Mouse (Mus musculus) thymus, postnatal 36 days (tissue): ENCODE data around the gene Ppp1r3f.

ENCODE experiments used
- DNase-seq, 2 experiments: peaks; one replicate each; pipeline ENCODE4 v3.0.0; 2022; ENCODE audit warnings: mixed read lengths in 2 of 2

The Ppp1r3f gene

GRCm38 (mm10) chrX:7574087-7574884 is at the start of gene Ppp1r3f:
Ppp1r3f (minus strand) TSS chrX:7574283.
- peak; percentile 91 to 95 for DNase-seq

GRCm38 (mm10) chrX:7617889-7618551 is 43.9 kb upstream of the Ppp1r3f start:
- no peak for DNase-seq

DNA sequence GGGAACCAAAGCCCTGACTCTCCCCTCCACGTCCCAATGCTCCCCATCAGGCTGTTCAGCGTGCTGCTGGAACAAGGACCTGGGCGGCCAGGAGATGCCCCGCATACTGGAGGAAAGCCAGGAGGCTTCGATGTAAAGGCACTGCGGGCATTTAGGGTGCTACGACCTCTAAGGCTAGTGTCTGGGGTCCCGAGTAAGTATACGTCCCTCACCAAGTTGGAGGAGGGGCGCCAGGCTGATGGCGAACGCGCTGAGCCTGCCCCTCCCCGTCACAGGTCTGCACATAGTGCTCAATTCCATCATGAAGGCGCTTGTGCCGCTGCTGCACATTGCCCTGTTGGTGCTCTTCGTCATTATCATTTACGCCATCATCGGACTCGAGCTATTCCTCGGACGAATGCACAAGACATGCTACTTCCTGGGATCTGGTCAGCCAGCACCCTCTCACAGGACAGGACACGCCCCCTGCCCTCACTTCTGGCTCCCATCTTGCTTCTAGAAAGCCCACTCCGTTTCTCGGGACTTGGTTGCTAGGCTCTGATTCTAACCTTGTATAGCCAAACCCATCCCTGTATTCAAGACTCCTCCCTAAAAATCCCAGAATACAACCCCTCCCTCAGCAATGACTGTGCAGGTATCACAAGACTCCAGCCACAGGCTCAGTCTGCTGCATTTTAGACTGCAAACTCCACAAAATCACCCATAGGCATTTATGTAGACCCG is 36.6 kb upstream of the Ppp1r3f start:
- DNase-seq = no peak

DNA sequence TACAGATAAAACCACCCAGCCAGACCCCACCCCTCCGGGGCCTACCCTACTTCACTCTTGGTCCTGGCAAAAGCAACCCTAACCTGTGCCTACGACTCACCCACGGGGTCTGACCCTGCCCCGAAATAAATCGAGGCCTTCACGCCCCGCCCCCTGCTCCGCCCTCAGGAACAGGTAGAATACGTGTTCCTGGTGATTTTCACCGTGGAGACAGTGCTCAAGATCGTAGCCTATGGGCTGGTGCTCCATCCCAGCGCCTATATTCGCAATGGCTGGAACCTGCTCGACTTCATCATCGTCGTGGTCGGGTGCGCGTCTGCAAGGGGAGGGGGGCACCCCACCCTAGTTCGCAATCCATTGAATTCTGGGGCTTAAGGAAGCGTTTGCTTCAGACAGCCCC is 36.0 kb upstream of the Ppp1r3f start:
- no peak for DNase-seq

GRCm38 (mm10) chrX:7606783-7607182 is 32.7 kb upstream of the Ppp1r3f start, which contains the start of gene Cacna1f:
Cacna1f (plus strand) TSS chrX:7607083.
- no peak for DNase-seq

DNA sequence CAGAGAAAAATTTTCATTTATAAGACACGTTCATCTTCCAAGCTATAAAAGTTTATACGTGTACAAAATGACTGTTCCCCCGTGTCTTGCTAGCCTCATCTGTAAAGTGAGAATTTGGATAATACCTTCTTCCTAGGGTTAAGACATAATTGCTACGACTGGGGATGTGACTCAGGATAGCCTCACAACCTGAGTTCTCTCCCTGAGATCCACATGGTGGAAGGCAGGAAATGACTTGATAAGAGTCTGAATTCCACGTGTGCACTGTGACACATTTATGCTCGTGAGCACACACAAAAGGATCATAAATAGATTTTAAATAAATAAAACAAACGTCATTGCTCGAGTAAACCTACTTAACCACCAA is 31.5 kb upstream of the Ppp1r3f start:
- no peak for DNase-seq

DNA sequence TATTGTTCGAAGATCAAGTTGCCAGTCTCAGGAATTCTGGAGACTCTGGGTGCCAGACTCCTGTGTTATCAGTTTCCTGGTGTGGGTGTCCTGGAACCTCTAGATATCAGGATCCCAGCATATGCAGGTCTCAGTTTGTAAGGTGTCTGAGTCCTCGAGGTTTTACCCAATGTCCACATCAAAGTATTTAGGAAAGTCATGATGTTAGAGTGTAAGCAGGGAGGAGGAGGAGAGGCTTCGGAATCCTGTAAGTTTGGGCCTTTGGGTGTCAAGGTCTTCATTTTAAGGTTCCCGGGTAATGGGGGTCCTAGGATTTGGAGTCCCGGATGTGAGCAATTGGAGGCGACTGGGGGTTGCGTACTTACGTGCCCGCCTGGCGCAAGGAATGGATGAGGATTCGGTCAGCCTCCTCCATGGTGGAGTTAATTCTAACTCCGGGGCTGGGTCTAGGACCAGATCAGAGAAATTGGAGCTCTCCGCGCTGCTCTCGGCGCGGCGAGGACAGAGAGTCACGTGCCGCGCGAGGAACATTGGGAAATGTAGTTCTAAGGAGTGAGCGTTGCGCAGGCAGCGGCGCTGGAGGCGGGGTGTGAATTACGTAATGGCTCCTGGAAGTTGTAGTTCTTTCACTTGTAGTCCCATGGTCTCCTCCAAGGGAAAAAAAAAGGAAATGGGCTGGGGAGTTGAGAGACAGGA is 30.9 kb upstream of the Ppp1r3f start, which contains the start of gene Ccdc22:
Gene Ccdc22, minus strand, starts transcription at position 639 of the 696 bp plus-strand sequence.
- peak; percentile 70 to 80 for DNase-seq

- no peak for DNase-seq
Observed at GRCm38 (mm10) chrX:7604004-7604403, 29.9 kb upstream of the Ppp1r3f start.

GRCm38 (mm10) chrX:7595371-7595770 is 21.3 kb upstream of the Ppp1r3f start:
- no peak for DNase-seq

- DNase-seq = peak in 1 of 2 experiments; percentile 39
Observed at GRCm38 (mm10) chrX:7586356-7586755, 12.3 kb upstream of the Ppp1r3f start.

- no peak for DNase-seq
Observed at GRCm38 (mm10) chrX:7583881-7584280, 9.8 kb upstream of the Ppp1r3f start.

DNA sequence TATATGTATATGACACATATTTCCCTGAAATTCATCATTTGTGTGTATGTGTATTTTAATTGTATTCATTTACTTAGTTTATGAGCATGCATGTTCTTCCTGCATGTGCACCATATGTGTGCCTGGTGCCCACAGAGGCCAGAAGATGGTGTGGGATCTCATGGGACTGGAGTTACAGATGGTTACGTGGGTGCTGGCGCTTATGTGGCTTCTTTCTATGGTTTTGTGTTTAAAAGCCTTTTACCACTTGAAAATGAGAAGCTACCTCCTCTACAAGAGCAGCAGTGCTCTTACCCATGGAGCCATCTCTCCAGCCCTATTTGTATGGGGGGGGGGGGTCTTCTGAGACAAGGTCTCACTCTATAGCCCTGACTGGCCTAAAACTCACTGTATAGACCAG is 7.1 kb upstream of the Ppp1r3f start:
- no peak for DNase-seq

GRCm38 (mm10) chrX:7574885-7575231 is 775 bp upstream of the Ppp1r3f start:
- no peak for DNase-seq

DNA sequence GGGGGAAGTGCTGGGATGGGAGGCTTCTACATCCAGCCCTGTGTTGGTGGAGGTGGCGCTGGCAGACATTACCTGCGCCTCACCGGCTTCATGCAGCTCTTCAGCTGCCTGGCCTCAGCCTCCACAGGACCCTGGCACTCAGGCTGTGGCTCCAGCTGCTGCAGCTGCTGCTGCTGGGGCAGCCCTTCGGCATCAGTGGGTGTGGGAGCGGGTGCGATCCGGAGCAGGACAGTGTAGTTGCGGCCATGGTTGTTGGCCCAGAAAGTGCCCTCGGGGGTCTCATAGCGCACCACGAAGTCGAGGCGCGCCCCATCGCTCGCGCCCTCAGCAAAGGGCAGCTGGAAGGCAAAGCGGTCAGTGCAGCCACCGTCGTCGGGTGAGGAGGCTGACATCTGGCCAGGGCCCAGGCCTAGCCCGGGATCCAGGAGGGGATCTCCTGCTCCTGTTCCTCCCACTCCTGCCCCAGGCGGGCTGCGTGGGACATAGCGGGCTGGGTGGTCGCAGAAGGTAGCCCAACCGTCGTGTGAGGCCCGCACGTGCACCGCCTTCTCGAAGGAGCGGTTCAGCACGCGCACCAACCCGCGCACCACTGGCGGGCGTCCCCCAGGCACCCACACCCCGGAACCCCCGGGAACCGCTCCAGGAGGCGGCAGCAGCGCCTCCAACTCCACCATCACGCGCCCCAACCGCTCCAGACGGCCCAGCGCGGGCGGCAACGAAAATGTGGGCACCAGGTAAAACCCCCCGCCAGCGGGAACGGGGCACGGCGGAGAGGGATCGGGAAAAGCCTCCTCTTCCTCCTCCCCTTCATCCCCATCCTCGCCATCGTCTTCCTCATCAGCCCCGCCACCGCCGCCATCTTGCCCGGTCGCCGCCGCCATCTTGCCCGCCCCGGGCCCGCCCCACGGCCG is 652 bp downstream of the Ppp1r3f start, which contains the start of gene Foxp3:
Gene Foxp3, plus strand, starts transcription at position 469 of the 911 bp plus-strand sequence.
- peak in 1 of 2 experiments; percentile 20 for DNase-seq

DNA sequence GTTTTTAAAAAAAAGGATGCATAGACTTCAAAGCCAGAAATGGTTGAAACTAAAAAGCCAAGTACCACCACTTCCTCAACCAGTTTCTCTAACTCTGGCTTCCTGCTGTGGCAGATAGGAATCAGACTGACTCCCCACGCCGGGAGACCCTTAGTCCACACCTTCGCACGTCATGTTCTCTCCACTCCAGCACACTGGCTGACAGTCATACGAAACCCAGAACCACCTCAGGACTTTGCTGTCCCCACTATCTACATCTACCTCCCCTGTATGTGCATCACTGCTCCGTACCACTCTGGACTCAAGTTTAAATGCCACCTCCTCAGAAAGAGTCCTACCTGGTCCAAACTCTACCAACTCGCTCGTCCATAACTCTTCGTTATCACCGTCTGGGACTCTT is 1.6 kb downstream of the Ppp1r3f start:
- DNase-seq = peak in 1 of 2 experiments; percentile 9

GRCm38 (mm10) chrX:7571565-7572136 is 2.4 kb downstream of the Ppp1r3f start:
- DNase-seq = no peak

DNA sequence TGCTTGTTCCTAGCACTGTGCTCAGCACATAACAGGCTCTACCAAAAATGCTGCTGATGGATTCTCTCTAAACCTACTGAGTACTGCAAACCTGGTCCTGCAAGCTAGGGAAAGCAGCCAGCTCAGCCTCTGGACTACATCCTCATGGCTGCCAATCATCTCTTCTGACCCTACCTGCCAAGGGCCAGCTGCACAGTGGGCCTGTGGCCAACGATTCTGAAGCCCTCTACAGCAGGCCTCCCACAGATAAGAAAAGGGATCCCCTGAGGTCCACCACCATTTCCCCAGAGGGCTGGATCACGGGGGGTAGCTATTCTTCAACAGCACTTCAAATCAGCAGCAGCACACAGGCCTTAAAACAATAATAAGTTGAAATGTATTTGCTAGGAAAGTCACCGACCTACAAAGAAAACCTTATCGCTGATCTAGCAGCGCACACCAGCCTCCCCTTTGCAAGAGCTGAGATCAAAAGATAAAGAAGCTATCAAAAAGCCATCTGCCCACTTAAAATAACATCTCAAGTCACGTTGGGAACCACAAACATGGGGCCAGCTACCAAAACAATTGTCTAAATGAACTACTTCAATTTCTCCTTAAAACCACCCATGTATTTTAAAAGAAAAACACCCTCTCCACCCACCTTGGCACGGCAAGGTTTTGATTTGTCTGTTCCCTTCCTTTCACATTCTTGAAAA is 3.5 kb downstream of the Ppp1r3f start:
- no peak for DNase-seq

GRCm38 (mm10) chrX:7567491-7567890 is 6.6 kb downstream of the Ppp1r3f start:
- DNase-seq = no peak

DNA sequence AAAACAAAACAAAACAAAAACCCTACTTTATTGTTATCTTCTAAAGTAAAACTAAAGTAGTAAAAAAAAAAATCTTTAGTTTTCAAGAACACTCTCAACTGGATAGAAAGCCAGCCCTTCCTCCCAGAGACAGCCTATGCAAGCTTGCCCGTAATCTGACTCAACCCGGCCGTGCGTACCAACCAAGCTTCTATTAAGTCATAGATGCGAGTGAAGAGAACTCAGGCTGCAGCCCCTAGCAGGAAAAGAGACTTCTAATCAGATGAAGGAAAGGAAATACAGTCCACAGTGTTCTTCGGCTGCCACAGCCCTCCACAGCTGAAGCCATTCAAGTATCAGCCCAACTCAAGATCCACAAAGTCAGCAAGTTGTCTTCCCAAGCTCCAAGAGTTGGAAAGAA is 7.7 kb downstream of the Ppp1r3f start:
- no peak for DNase-seq

DNA sequence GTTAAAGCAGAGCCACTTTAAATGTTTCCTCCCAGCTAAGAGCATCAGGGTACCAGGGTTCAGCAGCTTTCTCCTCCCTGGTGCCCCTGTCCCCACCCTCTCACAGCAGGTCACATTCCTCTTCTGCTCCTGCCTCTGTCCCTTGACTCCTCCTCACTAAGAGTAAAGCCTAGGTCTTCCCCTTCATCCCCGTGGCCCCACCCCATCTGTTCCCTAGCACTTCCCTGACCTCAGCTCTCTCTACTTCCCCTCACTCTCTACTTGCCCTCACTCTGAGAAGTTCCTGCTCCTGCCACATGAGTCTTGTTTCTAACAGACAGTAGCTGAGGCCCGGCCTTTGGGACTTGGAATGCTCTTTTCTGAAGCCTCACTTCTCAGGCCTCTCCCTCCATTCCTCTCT is 11.0 kb downstream of the Ppp1r3f start:
- no peak for DNase-seq

DNA sequence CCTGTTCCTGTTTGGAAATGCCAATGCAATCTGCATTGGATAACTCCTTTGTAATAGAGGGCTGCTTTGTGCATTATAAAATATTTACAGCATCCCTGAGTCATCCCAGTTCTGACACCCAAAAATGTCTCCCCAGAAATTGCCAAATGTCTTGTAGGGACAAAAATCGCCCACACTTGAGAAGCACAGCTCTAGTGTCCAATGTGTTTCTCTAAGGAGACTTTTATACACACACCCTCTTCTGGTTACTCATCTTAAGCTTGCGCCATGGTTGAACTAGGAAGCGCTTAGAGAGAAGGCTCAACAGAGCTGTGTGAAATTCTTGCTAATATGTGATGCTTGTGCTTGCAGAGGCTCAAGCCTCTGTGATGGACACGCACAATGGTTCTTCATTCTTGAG is 20.6 kb downstream of the Ppp1r3f start:
- DNase-seq = no peak
